Mouse (Mus musculus) ES-E14 (cell line): ENCODE measurements around the gene Wdr24. TPM values are rescaled to one million over a fixed set of nuclear protein-coding genes. Genes with fewer than 3 reads are reported as not detected.
A peak's percentile ranks its signal among the peaks of the same experiment; 100 is the strongest.

Source experiments
- DNase-seq: peaks from one replicate; pipeline ENCODE4 v3.0.0-alpha.2; 2013; ENCODE audit warnings: low read depth, low spot score
- H3K27ac ChIP-seq: 2 replicates; pipeline ENCODE4 v1.5.1; 2012; ENCODE audit warnings: low read depth, mild to moderate bottlenecking, low read length, moderate library complexity, mixed read lengths; ENCODE audit not compliant: poor library complexity, insufficient read depth, severe bottlenecking
- H3K36me3 ChIP-seq: 2 replicates; pipeline ENCODE4 v1.6.1; 2012; ENCODE audit warnings: mild to moderate bottlenecking, low read length, moderate library complexity, mixed read lengths; ENCODE audit not compliant: control insufficient read depth, poor library complexity, insufficient read depth, severe bottlenecking
- H3K4me1 ChIP-seq, 2 experiments: fragments of 150-350 bp in 1 of 2; sonication (generic) in 1 of 2; 2 replicates each; pipeline ENCODE4 v1.6.1; 2012; ENCODE audit warnings: low read length in 2 of 2, mild to moderate bottlenecking in 1 of 2, mixed read lengths in 1 of 2; ENCODE audit not compliant: control insufficient read depth in 2 of 2, insufficient read depth in 2 of 2, poor library complexity in 1 of 2
- H3K4me3 ChIP-seq, 2 experiments: fragments of 150-350 bp in 1 of 2; sonication (generic) in 1 of 2; 2 replicates each; pipeline ENCODE4 v1.5.1; 2012; ENCODE audit warnings: low read length in 2 of 2, low read depth in 1 of 2, mild to moderate bottlenecking in 1 of 2, mixed read lengths in 1 of 2; ENCODE audit not compliant: insufficient read depth in 1 of 2, poor library complexity in 1 of 2, severe bottlenecking in 1 of 2
- H3K9ac ChIP-seq: 2 replicates; pipeline ENCODE4 v1.6.1; 2012; ENCODE audit warnings: low read depth, mild to moderate bottlenecking, low read length, mixed read lengths; ENCODE audit not compliant: poor library complexity, insufficient read depth, severe bottlenecking
- H3K9me3 ChIP-seq: fragments of 150-350 bp; sonication (generic); 2 replicates; pipeline ENCODE4 v1.6.1; 2012; ENCODE audit warnings: low read depth, mild to moderate bottlenecking, low read length; ENCODE audit not compliant: control insufficient read depth, insufficient read depth
- CHD2 ChIP-seq: IDR thresholded peaks from 2 replicates; pipeline ENCODE4 v1.6.1; 2014; ENCODE audit warnings: mild to moderate bottlenecking, low read depth, low read length, inconsistent platforms
- HCFC1 ChIP-seq: IDR thresholded peaks from 2 replicates; pipeline ENCODE4 v1.6.1; 2012; ENCODE audit warnings: low read length, inconsistent platforms, borderline replicate concordance; ENCODE audit not compliant: insufficient read depth
- MAFK ChIP-seq: IDR thresholded peaks from 2 replicates; pipeline ENCODE4 v1.6.1; 2014; ENCODE audit warnings: mild to moderate bottlenecking, low read depth, low read length, inconsistent platforms; ENCODE audit not compliant: insufficient read depth
- ZC3H11A ChIP-seq: IDR thresholded peaks from 2 replicates; pipeline ENCODE4 v1.6.1; 2012; ENCODE audit warnings: low read depth, mild to moderate bottlenecking, inconsistent platforms, low read length, borderline replicate concordance
- ZNF384 ChIP-seq: IDR thresholded peaks from 2 replicates; pipeline ENCODE4 v1.6.1; 2012; ENCODE audit warnings: low read depth, low read length, inconsistent platforms
- in situ Hi-C, 2 experiments: fragments of 600-800 bp; cut with MboI; formaldehyde crosslinking; loops; one replicate each; pipeline ENCODE4 v1.15.1; 2025; ENCODE audit warnings: low sequenced_read_pairs in 2 of 2, inconsistent platforms in 1 of 2; ENCODE audit not compliant: unreplicated experiment in 2 of 2
- total RNA-seq: library from RNA; depleted of rRNA; stranded (reverse); fragments of 300-350 nt; gene quantifications from 2 replicates; pipeline ENCODE4 v1.2.3, GENCODE M21; 2012

The Wdr24 gene
- total RNA-seq, 1 experiment, result 28.6 TPM

- H3K36me3 ChIP-seq, result peaks cover 49% of the 10 kb centered on the region
- H3K4me3 ChIP-seq, result no peak within 1 kb of the TSS
- no peak for DNase-seq
- TF ChIP-seq HCFC1 (no peak), MAFK (no peak), ZC3H11A (no peak), ZNF384 (no peak), CHD2 (no peak)
- no peak within 1 kb of the TSS for H3K27ac ChIP-seq
- H3K4me1 ChIP-seq, result peaks cover 2 to 14% of the 10 kb centered on the region in 2 experiments; a peak in 1 of 4 replicates
- in situ Hi-C loops, result no loop called here
- H3K9ac ChIP-seq, result no peak within 1 kb of the TSS
- no peaks in the 10 kb centered on the region for H3K9me3 ChIP-seq
Observed at GRCm38 (mm10) chr17:25841117-25841880, 17.9 kb downstream of the Wdr24 start, which contains the start of gene Gm20683. Gene Gm20683, minus strand, starts transcription at chr17:25841763.

- H3K4me3 ChIP-seq, result no peak overlapping the region
- DNase-seq, result no peak
Observed at GRCm38 (mm10) chr17:25842509-25842908, 19.1 kb downstream of the Wdr24 start.

GRCm38 (mm10) chr17:25843122-25843521 is 19.7 kb downstream of the Wdr24 start:
- Histone ChIP-seq H3K9me3 (no peaks in the 10 kb centered on the region), H3K9ac (no peak overlapping the region), H3K4me3 (peak overlapping the region in 1 of 2 experiments; percentile 88; a peak in 1 of 4 replicates), H3K36me3 (peaks cover 44% of the 10 kb centered on the region), H3K4me1 (peaks cover 2 to 6% of the 10 kb centered on the region in 2 experiments; a peak in 1 of 4 replicates), H3K27ac (no peak overlapping the region)
- TF ChIP-seq CHD2, result no peak
- no peak for TF ChIP-seq ZNF384
- no peak for TF ChIP-seq MAFK
- no peak for TF ChIP-seq HCFC1
- no peak for TF ChIP-seq ZC3H11A
- no peak for DNase-seq
- in situ Hi-C loops, result no loop called here

More at GRCm38 (mm10) chr17:25842509-25842908, 19.1 kb downstream of the Wdr24 start:
- H3K9me3 ChIP-seq, result no peaks in the 10 kb centered on the region
- H3K27ac ChIP-seq, result no peak overlapping the region
- H3K36me3 ChIP-seq, result peaks cover 49% of the 10 kb centered on the region
- H3K4me1 ChIP-seq, result peaks cover 2 to 9% of the 10 kb centered on the region in 2 experiments; a peak in 1 of 4 replicates
- no peak overlapping the region for H3K9ac ChIP-seq
- in situ Hi-C loops, result no loop called here
- TF ChIP-seq ZNF384 (no peak), ZC3H11A (no peak)

- no peaks in the 10 kb centered on the region for H3K9me3 ChIP-seq
- peaks cover 2 to 6% of the 10 kb centered on the region in 2 experiments; a peak in 1 of 4 replicates for H3K4me1 ChIP-seq
- H3K4me3 ChIP-seq, result peak overlapping the region; percentile 88 to 93
- peaks cover 42% of the 10 kb centered on the region for H3K36me3 ChIP-seq
- H3K9ac ChIP-seq, result peak overlapping the region; percentile 94
- peak overlapping the region; percentile 22; the same call in 1 of the 2 replicates for H3K27ac ChIP-seq
- in situ Hi-C loops, result no loop called here
- DNase-seq, result no peak
- TF ChIP-seq ZNF384, result no peak
- TF ChIP-seq ZC3H11A, result no peak
- TF ChIP-seq MAFK, result no peak
- TF ChIP-seq CHD2, result no peak
- no peak for TF ChIP-seq HCFC1
Observed at GRCm38 (mm10) chr17:25843636-25844395, 20.4 kb downstream of the Wdr24 start.
